8 mouse cellular contexts compared by ENCODE assay signal in genomic region chr9:66611478-66612093, GRCm38 (mm10). TPM values are rescaled to one million over a fixed set of nuclear protein-coding genes. Genes with fewer than 3 reads are reported as not detected.
A peak's percentile ranks its signal among the peaks of the same experiment; 100 is the strongest.
DNase-seq lines count a peak whose midpoint lies in the region; ATAC-seq and TF ChIP-seq lines count a peak whose summit lies in the region.

No protein-coding gene starts in this region.

- WGBS in hindbrain, postnatal 0 days: 17% methylated on average over 18 of the region's 18 CpGs

- no peaks in the 10 kb centered on the region for H3K36me3 ChIP-seq in hindbrain, postnatal 0 days (ENCODE audit: insufficient read depth, low read length)
- peaks cover 2% of the 10 kb centered on the region for H3K36me3 ChIP-seq in megakaryocyte, embryonic 14.5 days (replicated peaks; ENCODE audit: low read length)

- peak; percentile 100 for TF ChIP-seq CTCF in gastrocnemius, adult 2 months (IDR thresholded peaks at IDR 0.05)
- TF ChIP-seq CTCF in hindbrain, postnatal 0 days (IDR thresholded peaks at IDR 0.05; ENCODE audit: low read depth): peak; percentile 91

- no peaks in the 10 kb centered on the region for H3K27me3 ChIP-seq in hindbrain, postnatal 0 days (ENCODE audit: insufficient read depth, low read length)
- no peaks in the 10 kb centered on the region for H3K27me3 ChIP-seq in megakaryocyte, embryonic 14.5 days (replicated peaks)

- peak; percentile 67 for ATAC-seq in hindbrain, postnatal 0 days

- peak overlapping the region; percentile 64 for H3K4me3 ChIP-seq in gastrocnemius, adult 2 months
- H3K4me3 ChIP-seq in hindbrain, postnatal 0 days (ENCODE audit: low read length): no peak overlapping the region
- H3K4me3 ChIP-seq in megakaryocyte, embryonic 14.5 days (replicated peaks): peak overlapping the region; percentile 86

- peak overlapping the region; percentile 83 for H3K27ac ChIP-seq in gastrocnemius, adult 2 months
- H3K27ac ChIP-seq in hindbrain, postnatal 0 days: no peak overlapping the region

- H3K4me2 ChIP-seq in hindbrain, postnatal 0 days (ENCODE audit: low read depth, low read length): peak overlapping the region; percentile 50

- H3K9me3 ChIP-seq in hindbrain, postnatal 0 days (ENCODE audit: low read length): no peaks in the 10 kb centered on the region
- no peaks in the 10 kb centered on the region for H3K9me3 ChIP-seq in megakaryocyte, embryonic 14.5 days

- DNase-seq in R1 (ENCODE audit: low read depth, low spot score): peak; percentile 78
- DNase-seq in cerebellum, postnatal 36 days: peak; percentile 91 to 92
- peak; percentile 97 for DNase-seq in gastrocnemius, adult 2 months
- DNase-seq in hindbrain, postnatal 0 days (ENCODE audit: low spot score): peak; percentile 90
- DNase-seq in left cerebral cortex, adult 8-10 months (ENCODE audit: low spot score in 2 of 2): peak; percentile 74 to 76
- DNase-seq in right cerebral cortex, adult 2 months (ENCODE audit: low spot score in 2 of 2): peak; percentile 89 to 94
- DNase-seq in urinary bladder, postnatal 10 days (ENCODE audit: low spot score): peak; percentile 76

- no peaks in the 10 kb centered on the region for H3K4me1 ChIP-seq in hindbrain, postnatal 0 days (ENCODE audit: insufficient read depth, low read length)
- H3K4me1 ChIP-seq in megakaryocyte, embryonic 14.5 days: peaks cover 71% of the 10 kb centered on the region

- H3K9ac ChIP-seq in hindbrain, postnatal 0 days (replicated peaks; ENCODE audit: low read length): no peak overlapping the region

- intact Hi-C loops in gastrocnemius, adult 2 months (cut with DNase I): loop anchor here (5.0 kb wide), 1 partner anchor 99 kb away; the partner anchor contains the start of gene Fbxl22

RNA-seq across cellular contexts. Expression of gene Usp3, which starts 18.6 kb away (rescaled TPM):
- total RNA-seq in gastrocnemius, adult 2 months (2021): 10 to 100 TPM; 15.0 to 17.1 TPM
- total RNA-seq in hindbrain, postnatal 0 days (2014; rRNA removed): 27.2 and 28.4 TPM in 2 replicates
- polyA plus RNA-seq in hindbrain, postnatal 0 days (2015; fragmentation: Nextera tagmentation; extraction: Ambion mirVana): 39.6 and 46.8 TPM in 2 replicates
- 10 to 100 TPM; 36.1 to 50.1 (median 42.7) TPM for total RNA-seq in left cerebral cortex, adult 8-10 months (2022)
- polyA plus RNA-seq in megakaryocyte, embryonic 14.5 days (2012; ENCODE audit: insufficient read depth, low replicate concordance): 6.3 and 7.2 TPM in 2 replicates
